Mouse (Mus musculus): ENCODE data around the gene H2afb3. TPM values are rescaled to one million over a fixed set of nuclear protein-coding genes. Genes with fewer than 3 reads are reported as not detected.
"Not testable (repeated sequence)": the region's sequence is repeated elsewhere in the genome, so short reads cannot be mapped to it uniquely, and the experiment has no call there.

Gene H2afb3
- not detected in 2 replicates for polyA plus RNA-seq (2016; fragmentation: Nextera tagmentation; extraction: Ambion mirVana)

GRCm38 (mm10) chrX:120312995-120313394, at the start of gene H2afb3:
Gene H2afb3 (minus strand): TSS chrX:120313095.
- not testable (repeated sequence) for H3K4me1 ChIP-seq; H3K27ac ChIP-seq (replicated peaks); H3K36me3 ChIP-seq; DNase-seq (ENCODE audit: low spot score); H3K27me3 ChIP-seq (ENCODE audit: low read depth, poor library complexity, severe bottlenecking); H3K4me3 ChIP-seq; H3K9me3 ChIP-seq (replicated peaks)
- 87% methylated on average over 9 of the region's 10 CpGs for WGBS

- no peaks in the 10 kb centered on the region for H3K27me3 ChIP-seq (ENCODE audit: low read depth, poor library complexity, severe bottlenecking)
- H3K27ac ChIP-seq (replicated peaks), result no peak overlapping the region
- H3K4me3 ChIP-seq, result no peak overlapping the region
- H3K4me1 ChIP-seq, result no peaks in the 10 kb centered on the region
- no peaks in the 10 kb centered on the region for H3K36me3 ChIP-seq
- H3K9me3 ChIP-seq (replicated peaks), result no peaks in the 10 kb centered on the region
- no peak for DNase-seq (ENCODE audit: low spot score)
- 81% methylated on average over 2 of the region's 2 CpGs for WGBS
Measured at GRCm38 (mm10) chrX:120301469-120302175, 11.3 kb downstream of the H2afb3 start.

GRCm38 (mm10) chrX:120292832-120293750, 19.8 kb downstream of the H2afb3 start:
- peak overlapping the region; percentile 78 for H3K27ac ChIP-seq (replicated peaks)
- 11% methylated on average over 39 of the region's 46 CpGs for WGBS
- peak; percentile 75 for DNase-seq (ENCODE audit: low spot score)

GRCm38 (mm10) chrX:120291696-120292095, 21.2 kb downstream of the H2afb3 start:
- peaks cover 11% of the 10 kb centered on the region; the same call in 1 of the 2 replicates for H3K27me3 ChIP-seq (ENCODE audit: low read depth, poor library complexity, severe bottlenecking)
- H3K4me1 ChIP-seq, result peaks cover 3% of the 10 kb centered on the region; the same call in 1 of the 2 replicates
- H3K27ac ChIP-seq (replicated peaks), result no peak overlapping the region
- WGBS, result 16% methylated on average over 13 of the region's 13 CpGs
- peak overlapping the region; percentile 58 for H3K4me3 ChIP-seq
- H3K36me3 ChIP-seq, result no peaks in the 10 kb centered on the region
- DNase-seq (ENCODE audit: low spot score), result peak; percentile 29
- H3K9me3 ChIP-seq (replicated peaks), result no peaks in the 10 kb centered on the region

More at GRCm38 (mm10) chrX:120292832-120293750, 19.8 kb downstream of the H2afb3 start:
- H3K27me3 ChIP-seq (ENCODE audit: low read depth, poor library complexity, severe bottlenecking), result peaks cover 11% of the 10 kb centered on the region; the same call in 1 of the 2 replicates
- H3K4me1 ChIP-seq, result peaks cover 3% of the 10 kb centered on the region; the same call in 1 of the 2 replicates
- H3K36me3 ChIP-seq, result no peaks in the 10 kb centered on the region
- peak overlapping the region; percentile 58 for H3K4me3 ChIP-seq
- no peaks in the 10 kb centered on the region for H3K9me3 ChIP-seq (replicated peaks)

- H3K4me1 ChIP-seq, result peaks cover 3% of the 10 kb centered on the region; the same call in 1 of the 2 replicates
- H3K9me3 ChIP-seq (replicated peaks), result no peaks in the 10 kb centered on the region
- no peaks in the 10 kb centered on the region for H3K36me3 ChIP-seq
- H3K27ac ChIP-seq (replicated peaks), result no peak overlapping the region
- H3K27me3 ChIP-seq (ENCODE audit: low read depth, poor library complexity, severe bottlenecking), result peaks cover 11% of the 10 kb centered on the region; the same call in 1 of the 2 replicates
- H3K4me3 ChIP-seq, result peak overlapping the region; percentile 58
- peak; percentile 26 for DNase-seq (ENCODE audit: low spot score)
- 14% methylated on average over 18 of the region's 18 CpGs for WGBS
Measured at GRCm38 (mm10) chrX:120290900-120291280, 22.0 kb downstream of the H2afb3 start.

- Histone ChIP-seq H3K4me3 (peak within 1 kb of the TSS; percentile 58), H3K27ac (replicated peaks) (peak within 1 kb of the TSS; percentile 7; the same call in 1 of the 2 replicates), H3K4me1 (peaks cover 3% of the 10 kb centered on the region; the same call in 1 of the 2 replicates), H3K9me3 (replicated peaks) (no peaks in the 10 kb centered on the region), H3K36me3 (no peaks in the 10 kb centered on the region), H3K27me3 (ENCODE audit: low read depth, poor library complexity, severe bottlenecking) (peaks cover 11% of the 10 kb centered on the region; the same call in 1 of the 2 replicates)
- peak; percentile 68 for DNase-seq (ENCODE audit: low spot score)
- WGBS, result 14% methylated on average over 38 of the region's 40 CpGs
Measured at GRCm38 (mm10) chrX:120290011-120290899, 22.6 kb downstream of the H2afb3 start, which contains the start of gene Pcdh11x. Gene Pcdh11x (plus strand): TSS chrX:120290259.

- Histone ChIP-seq H3K36me3 (no peaks in the 10 kb centered on the region), H3K9me3 (replicated peaks) (no peaks in the 10 kb centered on the region), H3K27me3 (ENCODE audit: low read depth, poor library complexity, severe bottlenecking) (peaks cover 11% of the 10 kb centered on the region; the same call in 1 of the 2 replicates), H3K27ac (replicated peaks) (no peak overlapping the region), H3K4me3 (no peak overlapping the region), H3K4me1 (peaks cover 3% of the 10 kb centered on the region; the same call in 1 of the 2 replicates)
- DNase-seq (ENCODE audit: low spot score), result no peak
- WGBS, result 25% methylated on average over 1 of the region's 1 CpGs
Measured at GRCm38 (mm10) chrX:120287502-120287901, 25.4 kb downstream of the H2afb3 start.

- no peak for DNase-seq (ENCODE audit: low spot score)
- no peaks in the 10 kb centered on the region for H3K9me3 ChIP-seq (replicated peaks)
- no peak overlapping the region for H3K4me3 ChIP-seq
- no peak overlapping the region for H3K27ac ChIP-seq (replicated peaks)
- no peaks in the 10 kb centered on the region for H3K27me3 ChIP-seq (ENCODE audit: low read depth, poor library complexity, severe bottlenecking)
- no peaks in the 10 kb centered on the region; the same call in 1 of the 2 replicates for H3K4me1 ChIP-seq
- no peaks in the 10 kb centered on the region for H3K36me3 ChIP-seq
Measured at GRCm38 (mm10) chrX:120285522-120285921, 27.4 kb downstream of the H2afb3 start.

Other genes with a start within 250 kb of the H2afb3 start
- gene Pcdh11x, start 22.8 kb downstream of the H2afb3 start, polyA plus RNA-seq (2016; fragmentation: Nextera tagmentation; extraction: Ambion mirVana), result 2.0 and 3.1 TPM in 2 replicates